Mouse (Mus musculus): ENCODE data around the gene Ptprcap. TPM values are rescaled to one million over a fixed set of nuclear protein-coding genes. Genes with fewer than 3 reads are reported as not detected.

Ptprcap gene
- polyA plus RNA-seq, 1 experiment from 2014 or later, result 4.8 TPM

DNA sequence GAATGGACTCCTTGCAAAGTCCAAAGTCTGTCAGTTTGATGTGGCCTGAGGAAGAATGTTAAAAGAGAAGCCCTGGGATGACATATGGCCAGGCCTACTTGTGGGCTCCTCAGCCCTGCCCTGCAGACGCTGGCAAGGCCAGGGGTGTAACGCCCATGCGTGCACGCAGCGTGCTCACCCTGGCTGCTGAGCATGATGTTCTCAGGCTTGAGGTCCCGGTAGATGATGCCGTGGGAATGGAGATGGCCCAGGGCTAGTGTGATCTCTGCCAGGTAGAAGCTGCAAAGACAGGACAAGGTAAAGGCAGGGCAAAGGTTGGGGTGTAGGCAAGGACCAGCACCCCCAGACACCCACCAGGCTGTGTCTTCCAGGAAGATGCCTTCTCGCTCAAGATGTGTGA is 5.6 kb downstream of the Ptprcap start:
- H3K27ac ChIP-seq (replicated peaks), result no peak overlapping the region
- H3K4me1 ChIP-seq, result peaks cover 12% of the 10 kb centered on the region
- H3K27me3 ChIP-seq, result no peaks in the 10 kb centered on the region
- peaks cover 61% of the 10 kb centered on the region for H3K36me3 ChIP-seq
- no peaks in the 10 kb centered on the region for H3K9me3 ChIP-seq (replicated peaks)
- 97% methylated on average over 8 of the region's 8 CpGs for WGBS
- H3K4me3 ChIP-seq (replicated peaks), result no peak overlapping the region
- H3K4me2 ChIP-seq (replicated peaks), result no peak overlapping the region
- no peak for ATAC-seq (ENCODE audit: insufficient number of reproducible peaks, low FRiP score, low TSS enrichment, low read depth)
- no peak overlapping the region for H3K9ac ChIP-seq

- Histone ChIP-seq H3K9ac (peak within 1 kb of the TSS; percentile 66), H3K36me3 (peaks cover 37% of the 10 kb centered on the region), H3K27me3 (no peaks in the 10 kb centered on the region), H3K9me3 (replicated peaks) (no peaks in the 10 kb centered on the region), H3K4me1 (peaks cover 12% of the 10 kb centered on the region), H3K4me2 (replicated peaks) (peak within 1 kb of the TSS; percentile 88), H3K27ac (replicated peaks) (peak within 1 kb of the TSS; percentile 70), H3K4me3 (replicated peaks) (peak within 1 kb of the TSS; percentile 77)
- peak; percentile 84 for ATAC-seq (ENCODE audit: insufficient number of reproducible peaks, low FRiP score, low TSS enrichment, low read depth)
- WGBS, result 7% methylated on average over 42 of the region's 42 CpGs
These were observed 9.5 kb downstream of the Ptprcap start, which contains the start of gene Rps6kb2 for GRCm38 (mm10) chr19:4162646-4163542. Rps6kb2 (minus strand) TSS chr19:4163354.

- H3K27me3 ChIP-seq, result no peaks in the 10 kb centered on the region
- H3K9ac ChIP-seq, result peak overlapping the region; percentile 44
- H3K9me3 ChIP-seq (replicated peaks), result no peaks in the 10 kb centered on the region
- H3K4me1 ChIP-seq, result peaks cover 12% of the 10 kb centered on the region
- H3K4me2 ChIP-seq (replicated peaks), result peak overlapping the region; percentile 55
- ATAC-seq (ENCODE audit: insufficient number of reproducible peaks, low FRiP score, low TSS enrichment, low read depth), result no peak
- peaks cover 30% of the 10 kb centered on the region for H3K36me3 ChIP-seq
- WGBS, result 30% methylated on average over 4 of the region's 4 CpGs
- H3K4me3 ChIP-seq (replicated peaks), result peak overlapping the region; percentile 77
- H3K27ac ChIP-seq (replicated peaks), result peak overlapping the region; percentile 70
These were observed 10.1 kb downstream of the Ptprcap start for GRCm38 (mm10) chr19:4163543-4163887.

GRCm38 (mm10) chr19:4164100-4164499 is 10.7 kb downstream of the Ptprcap start:
- no peak overlapping the region for H3K4me2 ChIP-seq (replicated peaks)
- no peaks in the 10 kb centered on the region for H3K9me3 ChIP-seq (replicated peaks)
- H3K36me3 ChIP-seq, result peaks cover 25% of the 10 kb centered on the region
- no peak overlapping the region for H3K4me3 ChIP-seq (replicated peaks)
- H3K9ac ChIP-seq, result no peak overlapping the region
- no peak for ATAC-seq (ENCODE audit: insufficient number of reproducible peaks, low FRiP score, low TSS enrichment, low read depth)
- 77% methylated on average over 3 of the region's 3 CpGs for WGBS
- H3K27ac ChIP-seq (replicated peaks), result no peak overlapping the region
- H3K27me3 ChIP-seq, result no peaks in the 10 kb centered on the region
- H3K4me1 ChIP-seq, result peaks cover 12% of the 10 kb centered on the region

DNA sequence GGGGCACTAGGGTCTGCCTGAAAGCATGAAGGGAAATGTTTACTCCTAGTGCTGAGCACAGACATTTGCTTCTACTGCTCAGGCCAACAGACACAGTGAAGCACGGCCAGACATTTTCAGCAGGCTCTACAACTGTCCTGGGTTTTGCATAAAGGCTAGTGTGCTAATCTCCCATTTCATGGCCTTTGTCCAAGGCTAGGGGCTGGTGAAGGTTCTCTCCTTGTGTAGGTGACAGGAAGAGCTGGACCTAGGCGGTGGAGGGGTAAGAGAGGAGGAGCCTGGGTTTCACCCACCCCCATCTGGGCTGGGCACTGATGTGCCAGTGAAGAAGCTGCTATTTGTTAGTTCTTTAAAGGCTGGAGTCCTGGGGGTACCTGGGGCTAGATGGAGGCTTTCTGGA is 11.3 kb downstream of the Ptprcap start:
- no peaks in the 10 kb centered on the region for H3K27me3 ChIP-seq
- peaks cover 14% of the 10 kb centered on the region for H3K4me1 ChIP-seq
- no peak for ATAC-seq (ENCODE audit: insufficient number of reproducible peaks, low FRiP score, low TSS enrichment, low read depth)
- peaks cover 18% of the 10 kb centered on the region for H3K36me3 ChIP-seq
- H3K27ac ChIP-seq (replicated peaks), result no peak overlapping the region
- no peak overlapping the region for H3K4me3 ChIP-seq (replicated peaks)
- no peaks in the 10 kb centered on the region for H3K9me3 ChIP-seq (replicated peaks)
- H3K9ac ChIP-seq, result no peak overlapping the region
- H3K4me2 ChIP-seq (replicated peaks), result no peak overlapping the region
- 80% methylated on average over 2 of the region's 2 CpGs for WGBS

DNA sequence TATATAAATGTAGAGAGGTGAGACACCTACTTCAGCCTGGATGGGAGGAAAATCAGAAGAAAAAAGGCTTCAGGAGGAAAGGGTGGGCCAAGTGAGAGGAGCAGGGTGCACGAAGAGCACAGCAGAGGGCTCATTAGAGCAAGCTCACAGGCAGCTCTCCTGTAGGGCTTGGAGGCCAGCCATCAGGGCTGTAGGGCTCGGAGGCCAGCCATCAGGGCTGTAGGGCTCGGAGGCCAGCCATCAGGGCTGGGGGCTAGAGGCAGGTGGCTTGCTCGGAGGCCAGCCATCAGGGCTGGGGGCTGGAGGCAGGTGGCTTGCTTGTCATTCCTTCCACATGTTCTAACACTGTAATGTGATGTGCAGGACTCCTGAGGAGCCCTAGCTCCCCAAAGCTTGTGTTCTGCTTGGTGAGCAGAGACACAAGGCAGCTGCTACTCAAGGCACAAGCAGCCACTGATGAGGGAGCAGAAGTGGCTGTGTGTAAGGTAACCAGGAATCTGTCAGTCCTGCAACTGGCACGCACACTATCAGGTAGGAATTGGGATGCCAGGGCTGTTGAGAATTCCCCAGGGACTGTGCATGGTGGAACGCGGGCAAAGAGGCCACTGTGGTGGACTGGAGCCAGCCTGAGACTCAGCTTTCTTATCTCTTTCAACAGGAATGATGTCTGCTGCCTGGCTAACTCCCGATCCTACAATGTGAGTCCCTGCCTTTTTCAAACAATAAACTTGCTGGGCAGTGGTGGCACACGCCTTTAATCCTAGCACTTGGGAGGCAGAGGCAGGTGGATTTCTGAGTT is 13.5 kb downstream of the Ptprcap start:
- Histone ChIP-seq H3K27me3 (no peaks in the 10 kb centered on the region), H3K36me3 (no peaks in the 10 kb centered on the region), H3K9ac (no peak overlapping the region), H3K4me3 (replicated peaks) (no peak overlapping the region), H3K4me2 (replicated peaks) (no peak overlapping the region), H3K4me1 (peaks cover 29% of the 10 kb centered on the region), H3K27ac (replicated peaks) (no peak overlapping the region), H3K9me3 (replicated peaks) (no peaks in the 10 kb centered on the region)
- no peak for ATAC-seq (ENCODE audit: insufficient number of reproducible peaks, low FRiP score, low TSS enrichment, low read depth)
- 77% methylated on average over 9 of the region's 9 CpGs for WGBS

DNA sequence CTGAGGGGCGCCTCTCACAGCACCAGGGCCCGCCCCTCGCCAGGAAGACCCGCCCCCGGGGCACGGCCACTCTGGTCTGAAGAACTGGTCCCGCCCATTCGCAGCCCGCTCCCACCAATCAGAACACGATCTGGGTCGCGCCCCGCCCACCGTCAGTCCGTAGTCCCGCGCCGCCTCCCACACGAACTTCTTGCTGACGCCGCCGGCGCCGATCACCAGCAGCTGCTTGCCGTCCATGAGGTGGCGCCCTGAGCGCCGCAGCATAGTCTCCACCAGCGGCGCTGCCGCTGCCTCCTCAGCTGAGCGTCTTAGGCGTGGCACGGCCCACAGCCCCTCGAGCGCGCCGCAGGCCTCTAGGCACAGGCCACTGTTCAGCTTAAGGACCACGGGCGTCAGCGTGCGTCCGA is 16.0 kb downstream of the Ptprcap start:
- Histone ChIP-seq H3K9me3 (replicated peaks) (no peaks in the 10 kb centered on the region), H3K4me1 (peaks cover 25% of the 10 kb centered on the region), H3K4me2 (replicated peaks) (peak overlapping the region; percentile 91), H3K27me3 (no peaks in the 10 kb centered on the region), H3K36me3 (no peaks in the 10 kb centered on the region), H3K4me3 (replicated peaks) (peak overlapping the region; percentile 52), H3K9ac (peak overlapping the region; percentile 74), H3K27ac (replicated peaks) (peak overlapping the region; percentile 91)
- ATAC-seq (ENCODE audit: insufficient number of reproducible peaks, low FRiP score, low TSS enrichment, low read depth), result peak; percentile 94
- WGBS, result under 1% methylated on average over 43 of the region's 43 CpGs

- H3K36me3 ChIP-seq, result no peaks in the 10 kb centered on the region
- peak; percentile 32 for ATAC-seq (ENCODE audit: insufficient number of reproducible peaks, low FRiP score, low TSS enrichment, low read depth)
- H3K4me1 ChIP-seq, result peaks cover 25% of the 10 kb centered on the region
- no peaks in the 10 kb centered on the region for H3K9me3 ChIP-seq (replicated peaks)
- peak overlapping the region; percentile 74 for H3K9ac ChIP-seq
- H3K4me3 ChIP-seq (replicated peaks), result peak overlapping the region; percentile 52
- WGBS, result 4% methylated on average over 27 of the region's 27 CpGs
- H3K4me2 ChIP-seq (replicated peaks), result peak overlapping the region; percentile 91
- H3K27ac ChIP-seq (replicated peaks), result peak overlapping the region; percentile 91
- H3K27me3 ChIP-seq, result no peaks in the 10 kb centered on the region
These were observed 16.4 kb downstream of the Ptprcap start for GRCm38 (mm10) chr19:4169810-4170209.

DNA sequence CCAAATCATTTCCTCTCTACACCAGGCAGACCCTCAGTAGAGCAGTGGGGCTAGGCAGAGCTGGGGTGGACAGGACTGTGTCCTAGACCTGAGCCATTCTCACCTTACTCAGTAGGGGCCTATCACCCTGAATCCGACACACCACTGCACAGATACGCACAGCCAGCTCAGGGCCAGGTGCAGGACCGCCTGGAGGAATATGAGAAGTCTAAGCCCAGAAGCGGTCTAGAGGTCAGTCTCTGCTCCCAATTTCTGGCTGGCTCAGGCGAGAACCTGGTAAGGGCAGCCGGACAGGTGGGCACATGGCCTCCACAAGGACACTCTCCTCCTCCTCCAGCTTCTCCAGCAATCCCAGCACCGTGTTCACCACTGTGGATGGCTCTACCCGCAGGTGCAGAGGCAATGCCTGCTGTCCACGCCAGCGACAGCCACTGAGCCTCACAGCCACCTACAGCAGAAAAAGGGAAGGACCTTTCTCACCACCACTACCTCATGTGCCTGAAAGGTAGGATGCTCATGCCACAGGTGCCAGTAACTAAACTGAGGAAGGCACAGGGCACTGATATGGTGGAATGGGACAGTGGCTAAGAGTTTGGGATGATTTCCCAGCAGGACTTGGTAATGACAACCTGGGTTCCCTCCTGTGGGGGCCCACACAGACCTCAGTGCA is 17.5 kb downstream of the Ptprcap start:
- H3K36me3 ChIP-seq, result no peaks in the 10 kb centered on the region
- 86% methylated on average over 10 of the region's 10 CpGs for WGBS

GRCm38 (mm10) chr19:4171393-4172290 is 18.2 kb downstream of the Ptprcap start:
- peak overlapping the region; percentile 65 for H3K27ac ChIP-seq (replicated peaks)
- 56% methylated on average over 13 of the region's 13 CpGs for WGBS
- no peaks in the 10 kb centered on the region for H3K9me3 ChIP-seq (replicated peaks)
- no peaks in the 10 kb centered on the region for H3K36me3 ChIP-seq
- no peak overlapping the region for H3K9ac ChIP-seq
- H3K27me3 ChIP-seq, result no peaks in the 10 kb centered on the region
- H3K4me3 ChIP-seq (replicated peaks), result no peak overlapping the region
- peaks cover 36% of the 10 kb centered on the region for H3K4me1 ChIP-seq
- no peak for ATAC-seq (ENCODE audit: insufficient number of reproducible peaks, low FRiP score, low TSS enrichment, low read depth)
- no peak overlapping the region for H3K4me2 ChIP-seq (replicated peaks)

More for the DNA sequence above, 17.5 kb downstream of the Ptprcap start:
- Histone ChIP-seq H3K9me3 (replicated peaks) (no peaks in the 10 kb centered on the region), H3K4me2 (replicated peaks) (no peak overlapping the region), H3K9ac (no peak overlapping the region), H3K27me3 (no peaks in the 10 kb centered on the region), H3K4me3 (replicated peaks) (no peak overlapping the region), H3K4me1 (peaks cover 34% of the 10 kb centered on the region), H3K27ac (replicated peaks) (no peak overlapping the region)
- ATAC-seq (ENCODE audit: insufficient number of reproducible peaks, low FRiP score, low TSS enrichment, low read depth), result no peak
